Mouse (Mus musculus) liver, embryonic 11.5 days (tissue): ENCODE measurements at regions not wholly inside any gene's neighbourhood (a gene's known extent, or its start where the extent isn't known, plus 50 kb on each side); places are given as distances from the start of the nearest gene placed in this dataset.

Experiments
- ATAC-seq: fragments of 200-750 bp; cut with Nextera tagmentation; replicated peaks from 2 replicates; pipeline ENCODE4 v1.8.0; 2017; ENCODE audit warnings: moderate number of reproducible peaks, mild to moderate bottlenecking, moderate TSS enrichment, moderate library complexity; ENCODE audit not compliant: low FRiP score
- DNase-seq: peaks from one replicate; pipeline ENCODE4 v3.0.0-alpha.2; 2017; ENCODE audit warnings: low spot score
- H3K27ac ChIP-seq: fragments of 300-500 bp; sonication (generic); 2 replicates; pipeline ENCODE4 v1.5.1; 2014; ENCODE audit warnings: mild to moderate bottlenecking, low read depth, low read length, control low read depth
- H3K27me3 ChIP-seq: fragments of 300-500 bp; sonication (generic); replicated peaks from 2 replicates; pipeline ENCODE4 v1.6.1; 2014; ENCODE audit warnings: low read length, mixed read lengths; ENCODE audit not compliant: control insufficient read depth, insufficient read depth
- H3K36me3 ChIP-seq: fragments of 300-500 bp; sonication (generic); 2 replicates; pipeline ENCODE4 v1.6.1; 2014; ENCODE audit warnings: mild to moderate bottlenecking, low read length, moderate library complexity, mixed read lengths; ENCODE audit not compliant: control insufficient read depth, insufficient read depth
- H3K4me1 ChIP-seq: fragments of 300-500 bp; sonication (generic); replicated peaks from 2 replicates; pipeline ENCODE4 v1.6.1; 2014; ENCODE audit warnings: low read length, mixed read lengths; ENCODE audit not compliant: control insufficient read depth, insufficient read depth
- H3K4me2 ChIP-seq: fragments of 300-500 bp; sonication (generic); 2 replicates; pipeline ENCODE4 v1.6.1; 2014; ENCODE audit warnings: mild to moderate bottlenecking, control low read depth, moderate library complexity
- H3K4me3 ChIP-seq: fragments of 300-500 bp; sonication (generic); 2 replicates; pipeline ENCODE4 v1.5.1; 2014; ENCODE audit warnings: low read depth, low read length, control low read depth
- H3K9ac ChIP-seq: fragments of 300-500 bp; sonication (generic); 2 replicates; pipeline ENCODE4 v1.6.1; 2014; ENCODE audit warnings: low read depth, low read length, control low read depth
- H3K9me3 ChIP-seq: fragments of 300-500 bp; sonication (generic); 2 replicates; pipeline ENCODE4 v1.6.1; 2016; ENCODE audit warnings: low read length, inconsistent platforms, mixed read lengths; ENCODE audit not compliant: control insufficient read depth
- WGBS: fragments of 180-500 bp; shearing (Covaris S2); extraction: QIAGEN DNeasy Blood & Tissue Kit; methylation state at CpG from one replicate; pipeline ENCODE4 v1.1.7; 2014; 5-methylcytosine and 5-hydroxymethylcytosine counted together

GRCm38 (mm10) chr4:125246171-125246570 is 118.5 kb upstream of the Zc3h12a start:
- no peaks in the 10 kb centered on the region for H3K27me3 ChIP-seq
- no peak for DNase-seq

GRCm38 (mm10) chr4:125242512-125242911 is 114.9 kb upstream of the Zc3h12a start:
- Histone ChIP-seq H3K27me3 (no peaks in the 10 kb centered on the region), H3K36me3 (no peaks in the 10 kb centered on the region), H3K27ac (no peak overlapping the region), H3K4me1 (no peaks in the 10 kb centered on the region), H3K9me3 (no peaks in the 10 kb centered on the region), H3K9ac (no peak overlapping the region), H3K4me2 (no peak overlapping the region), H3K4me3 (no peak overlapping the region)
- no peak for ATAC-seq
- DNase-seq, result no peak
- WGBS, result 52% methylated on average over 1 of the region's 1 CpGs

More at GRCm38 (mm10) chr4:125246171-125246570, 118.5 kb upstream of the Zc3h12a start:
- no peaks in the 10 kb centered on the region for H3K36me3 ChIP-seq
- ATAC-seq, result no peak
- no peak overlapping the region for H3K9ac ChIP-seq
- WGBS, result 16% methylated on average over 5 of the region's 5 CpGs
- H3K4me2 ChIP-seq, result no peak overlapping the region
- no peaks in the 10 kb centered on the region for H3K9me3 ChIP-seq
- H3K4me3 ChIP-seq, result no peak overlapping the region
- no peaks in the 10 kb centered on the region for H3K4me1 ChIP-seq
- no peak overlapping the region for H3K27ac ChIP-seq

- Histone ChIP-seq H3K9me3 (no peaks in the 10 kb centered on the region), H3K4me2 (no peak overlapping the region), H3K36me3 (no peaks in the 10 kb centered on the region), H3K27me3 (no peaks in the 10 kb centered on the region), H3K4me1 (no peaks in the 10 kb centered on the region), H3K9ac (no peak overlapping the region), H3K27ac (no peak overlapping the region), H3K4me3 (no peak overlapping the region)
- no peak for DNase-seq
- ATAC-seq, result no peak
- 25% methylated on average over 7 of the region's 7 CpGs for WGBS
These were observed 114.1 kb upstream of the Zc3h12a start for GRCm38 (mm10) chr4:125241577-125242262.

GRCm38 (mm10) chr4:125231711-125232260 is 104.1 kb upstream of the Zc3h12a start:
- Histone ChIP-seq H3K4me2 (no peak overlapping the region), H3K36me3 (no peaks in the 10 kb centered on the region), H3K9me3 (no peaks in the 10 kb centered on the region), H3K4me1 (no peaks in the 10 kb centered on the region), H3K27me3 (no peaks in the 10 kb centered on the region; the same call in 1 of the 2 replicates), H3K9ac (no peak overlapping the region), H3K27ac (no peak overlapping the region), H3K4me3 (no peak overlapping the region)
- ATAC-seq, result no peak
- WGBS, result 26% methylated on average over 12 of the region's 12 CpGs
- no peak for DNase-seq

GRCm38 (mm10) chr4:125227194-125227593 is 99.6 kb upstream of the Zc3h12a start:
- WGBS, result 80% methylated on average over 6 of the region's 6 CpGs
- Histone ChIP-seq H3K36me3 (no peaks in the 10 kb centered on the region), H3K27me3 (no peaks in the 10 kb centered on the region; the same call in 1 of the 2 replicates), H3K4me1 (no peaks in the 10 kb centered on the region), H3K27ac (no peak overlapping the region), H3K4me2 (no peak overlapping the region), H3K4me3 (no peak overlapping the region), H3K9me3 (no peaks in the 10 kb centered on the region), H3K9ac (no peak overlapping the region)
- ATAC-seq, result no peak
- DNase-seq, result no peak

- no peak for DNase-seq
- no peaks in the 10 kb centered on the region for H3K9me3 ChIP-seq
- WGBS, result 71% methylated on average over 6 of the region's 6 CpGs
- no peaks in the 10 kb centered on the region; the same call in 1 of the 2 replicates for H3K27me3 ChIP-seq
- no peak overlapping the region for H3K4me2 ChIP-seq
- no peak overlapping the region for H3K4me3 ChIP-seq
- H3K9ac ChIP-seq, result no peak overlapping the region
- H3K27ac ChIP-seq, result no peak overlapping the region
- no peaks in the 10 kb centered on the region for H3K4me1 ChIP-seq
- no peaks in the 10 kb centered on the region for H3K36me3 ChIP-seq
- no peak for ATAC-seq
These were observed 95.3 kb upstream of the Zc3h12a start for GRCm38 (mm10) chr4:125222922-125223321.

- ATAC-seq, result no peak
- H3K9me3 ChIP-seq, result no peaks in the 10 kb centered on the region
- no peak overlapping the region for H3K4me3 ChIP-seq
- H3K27ac ChIP-seq, result no peak overlapping the region
- 24% methylated on average over 7 of the region's 7 CpGs for WGBS
- H3K36me3 ChIP-seq, result no peaks in the 10 kb centered on the region
- H3K4me2 ChIP-seq, result no peak overlapping the region
- H3K27me3 ChIP-seq, result no peaks in the 10 kb centered on the region; the same call in 1 of the 2 replicates
- H3K4me1 ChIP-seq, result no peaks in the 10 kb centered on the region
- no peak for DNase-seq
- H3K9ac ChIP-seq, result no peak overlapping the region
These were observed 92.7 kb upstream of the Zc3h12a start for GRCm38 (mm10) chr4:125220314-125220713.

- no peak overlapping the region for H3K4me2 ChIP-seq
- ATAC-seq (no peak), DNase-seq (no peak)
- no peaks in the 10 kb centered on the region for H3K9me3 ChIP-seq
- H3K4me3 ChIP-seq, result no peak overlapping the region
- H3K9ac ChIP-seq, result no peak overlapping the region
- H3K27ac ChIP-seq, result no peak overlapping the region
- H3K36me3 ChIP-seq, result no peaks in the 10 kb centered on the region
- no peaks in the 10 kb centered on the region; the same call in 1 of the 2 replicates for H3K27me3 ChIP-seq
- 78% methylated on average over 5 of the region's 5 CpGs for WGBS
- H3K4me1 ChIP-seq, result no peaks in the 10 kb centered on the region
These were observed 91.6 kb upstream of the Zc3h12a start for GRCm38 (mm10) chr4:125219209-125219608.

- 60% methylated on average over 10 of the region's 10 CpGs for WGBS
- ATAC-seq (no peak), DNase-seq (no peak)
These were observed 86.7 kb upstream of the Zc3h12a start for GRCm38 (mm10) chr4:125214306-125214705.

More at GRCm38 (mm10) chr4:125214306-125214705, 86.7 kb upstream of the Zc3h12a start:
- H3K36me3 ChIP-seq, result no peaks in the 10 kb centered on the region
- no peak overlapping the region for H3K4me2 ChIP-seq
- H3K4me1 ChIP-seq, result no peaks in the 10 kb centered on the region
- H3K27me3 ChIP-seq, result no peaks in the 10 kb centered on the region; the same call in 1 of the 2 replicates
- no peak overlapping the region for H3K4me3 ChIP-seq
- no peak overlapping the region for H3K9ac ChIP-seq
- no peak overlapping the region for H3K27ac ChIP-seq
- no peaks in the 10 kb centered on the region for H3K9me3 ChIP-seq
